Mouse (Mus musculus) ES-E14 (cell line): ENCODE measurements around the gene Hoxb3. TPM values are rescaled to one million over a fixed set of nuclear protein-coding genes. Genes with fewer than 3 reads are reported as not detected.

ENCODE experiments used
- DNase-seq: peaks from one replicate; pipeline ENCODE4 v3.0.0-alpha.2; 2013; ENCODE audit warnings: low read depth, low spot score
- H3K27ac ChIP-seq: 2 replicates; pipeline ENCODE4 v1.5.1; 2012; ENCODE audit warnings: low read depth, mild to moderate bottlenecking, low read length, moderate library complexity, mixed read lengths; ENCODE audit not compliant: poor library complexity, insufficient read depth, severe bottlenecking
- H3K36me3 ChIP-seq: 2 replicates; pipeline ENCODE4 v1.6.1; 2012; ENCODE audit warnings: mild to moderate bottlenecking, low read length, moderate library complexity, mixed read lengths; ENCODE audit not compliant: control insufficient read depth, poor library complexity, insufficient read depth, severe bottlenecking
- H3K4me1 ChIP-seq, 2 experiments: fragments of 150-350 bp in 1 of 2; sonication (generic) in 1 of 2; 2 replicates each; pipeline ENCODE4 v1.6.1; 2012; ENCODE audit warnings: low read length in 2 of 2, mild to moderate bottlenecking in 1 of 2, mixed read lengths in 1 of 2; ENCODE audit not compliant: control insufficient read depth in 2 of 2, insufficient read depth in 2 of 2, poor library complexity in 1 of 2
- H3K4me3 ChIP-seq, 2 experiments: fragments of 150-350 bp in 1 of 2; sonication (generic) in 1 of 2; 2 replicates each; pipeline ENCODE4 v1.5.1; 2012; ENCODE audit warnings: low read length in 2 of 2, low read depth in 1 of 2, mild to moderate bottlenecking in 1 of 2, mixed read lengths in 1 of 2; ENCODE audit not compliant: insufficient read depth in 1 of 2, poor library complexity in 1 of 2, severe bottlenecking in 1 of 2
- H3K9ac ChIP-seq: 2 replicates; pipeline ENCODE4 v1.6.1; 2012; ENCODE audit warnings: low read depth, mild to moderate bottlenecking, low read length, mixed read lengths; ENCODE audit not compliant: poor library complexity, insufficient read depth, severe bottlenecking
- H3K9me3 ChIP-seq: fragments of 150-350 bp; sonication (generic); 2 replicates; pipeline ENCODE4 v1.6.1; 2012; ENCODE audit warnings: low read depth, mild to moderate bottlenecking, low read length; ENCODE audit not compliant: control insufficient read depth, insufficient read depth
- CHD2 ChIP-seq: IDR thresholded peaks from 2 replicates; pipeline ENCODE4 v1.6.1; 2014; ENCODE audit warnings: mild to moderate bottlenecking, low read depth, low read length, inconsistent platforms
- HCFC1 ChIP-seq: IDR thresholded peaks from 2 replicates; pipeline ENCODE4 v1.6.1; 2012; ENCODE audit warnings: low read length, inconsistent platforms, borderline replicate concordance; ENCODE audit not compliant: insufficient read depth
- MAFK ChIP-seq: IDR thresholded peaks from 2 replicates; pipeline ENCODE4 v1.6.1; 2014; ENCODE audit warnings: mild to moderate bottlenecking, low read depth, low read length, inconsistent platforms; ENCODE audit not compliant: insufficient read depth
- ZC3H11A ChIP-seq: IDR thresholded peaks from 2 replicates; pipeline ENCODE4 v1.6.1; 2012; ENCODE audit warnings: low read depth, mild to moderate bottlenecking, inconsistent platforms, low read length, borderline replicate concordance
- ZNF384 ChIP-seq: IDR thresholded peaks from 2 replicates; pipeline ENCODE4 v1.6.1; 2012; ENCODE audit warnings: low read depth, low read length, inconsistent platforms
- in situ Hi-C, 2 experiments: fragments of 600-800 bp; cut with MboI; formaldehyde crosslinking; loops; one replicate each; pipeline ENCODE4 v1.15.1; 2025; ENCODE audit warnings: low sequenced_read_pairs in 2 of 2, inconsistent platforms in 1 of 2; ENCODE audit not compliant: unreplicated experiment in 2 of 2
- total RNA-seq: library from RNA; depleted of rRNA; stranded (reverse); fragments of 300-350 nt; gene quantifications from 2 replicates; pipeline ENCODE4 v1.2.3, GENCODE M21; 2012

The Hoxb3 gene
- total RNA-seq, 1 experiment = 0.54 TPM

DNA sequence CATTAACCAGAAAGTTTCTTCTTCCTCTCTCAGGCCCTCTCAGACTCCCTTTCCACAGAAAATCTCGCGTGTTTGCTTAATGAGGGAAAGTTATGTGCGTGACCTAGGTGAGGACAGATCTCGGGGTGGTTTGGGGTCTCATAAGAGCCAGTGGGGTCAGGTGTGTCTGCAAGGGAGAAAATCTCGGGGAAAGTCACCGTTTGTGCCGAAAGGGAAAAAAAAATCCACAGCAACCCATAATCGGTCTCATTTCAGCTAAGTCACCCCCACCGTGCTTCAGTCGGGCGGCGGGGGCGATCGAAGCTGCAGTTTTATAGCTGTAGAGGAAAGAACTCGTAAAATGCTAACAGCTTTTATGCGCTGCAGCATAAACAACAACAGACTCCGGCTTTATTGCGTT lies 41.7 kb upstream of the Hoxb3 start:
- Histone ChIP-seq H3K4me1 (peaks cover 0 to 9% of the 10 kb centered on the region in 2 experiments; a peak in 1 of 4 replicates), H3K4me3 (no peak overlapping the region), H3K9ac (no peak overlapping the region), H3K36me3 (no peaks in the 10 kb centered on the region), H3K27ac (no peak overlapping the region), H3K9me3 (no peaks in the 10 kb centered on the region)
- DNase-seq = no peak
- in situ Hi-C loops = loop anchor here (5.0 to 25.0 kb wide), 3 partner anchors 46 to 581 kb away; no protein-coding TSS in a partner anchor
- no peak for TF ChIP-seq ZNF384
- no peak for TF ChIP-seq CHD2
- TF ChIP-seq HCFC1 = no peak
- no peak for TF ChIP-seq MAFK
- TF ChIP-seq ZC3H11A = no peak

DNA sequence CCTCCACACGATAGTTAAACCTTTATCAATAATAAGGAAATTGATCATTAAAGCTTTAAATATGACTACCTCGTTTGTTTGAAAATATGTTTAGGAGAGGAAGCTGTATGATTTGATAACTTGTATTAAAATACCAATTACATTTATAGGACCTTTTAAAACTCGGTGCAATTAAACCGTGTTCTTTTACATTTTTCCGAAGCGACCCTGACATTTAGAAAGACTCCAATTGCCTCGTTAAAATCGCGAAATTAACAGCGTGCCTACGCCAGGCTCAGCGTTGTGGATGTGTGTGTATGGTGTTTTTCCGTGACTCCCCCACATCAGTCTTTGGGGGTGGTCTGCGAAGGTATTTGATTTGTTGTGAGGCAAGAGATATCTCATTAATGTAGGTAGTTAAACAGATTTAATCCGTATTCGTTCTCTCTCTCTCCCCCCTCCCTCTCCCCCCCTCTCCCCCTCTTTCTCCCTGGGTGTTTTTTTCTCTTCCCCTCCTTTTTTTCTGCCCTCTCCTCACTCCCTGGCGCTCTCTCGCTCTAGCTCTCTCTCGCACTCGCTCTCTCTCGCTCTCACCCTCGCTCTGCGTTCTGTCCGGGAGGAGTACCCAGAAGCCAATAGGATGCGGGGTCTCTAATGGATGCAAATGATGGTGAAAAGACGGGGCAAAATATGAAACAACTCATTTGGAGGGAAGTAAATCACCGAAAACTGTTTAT lies 41.1 kb upstream of the Hoxb3 start, which contains the start of gene Hoxb8:
Gene Hoxb8 (plus strand): TSS at position 51 of the 716 bp plus-strand sequence.
- Histone ChIP-seq H3K27ac (no peak within 1 kb of the TSS), H3K9me3 (no peaks in the 10 kb centered on the region), H3K9ac (no peak within 1 kb of the TSS), H3K4me1 (peaks cover 0 to 9% of the 10 kb centered on the region in 2 experiments; a peak in 1 of 4 replicates), H3K4me3 (no peak within 1 kb of the TSS), H3K36me3 (no peaks in the 10 kb centered on the region)
- in situ Hi-C loops = loop anchor here (5.0 to 25.0 kb wide), 3 partner anchors 45 to 580 kb away; no protein-coding TSS in a partner anchor
- peak; percentile 26 for DNase-seq
- TF ChIP-seq HCFC1 (no peak), MAFK (no peak), ZC3H11A (no peak), CHD2 (no peak), ZNF384 (no peak)

DNA sequence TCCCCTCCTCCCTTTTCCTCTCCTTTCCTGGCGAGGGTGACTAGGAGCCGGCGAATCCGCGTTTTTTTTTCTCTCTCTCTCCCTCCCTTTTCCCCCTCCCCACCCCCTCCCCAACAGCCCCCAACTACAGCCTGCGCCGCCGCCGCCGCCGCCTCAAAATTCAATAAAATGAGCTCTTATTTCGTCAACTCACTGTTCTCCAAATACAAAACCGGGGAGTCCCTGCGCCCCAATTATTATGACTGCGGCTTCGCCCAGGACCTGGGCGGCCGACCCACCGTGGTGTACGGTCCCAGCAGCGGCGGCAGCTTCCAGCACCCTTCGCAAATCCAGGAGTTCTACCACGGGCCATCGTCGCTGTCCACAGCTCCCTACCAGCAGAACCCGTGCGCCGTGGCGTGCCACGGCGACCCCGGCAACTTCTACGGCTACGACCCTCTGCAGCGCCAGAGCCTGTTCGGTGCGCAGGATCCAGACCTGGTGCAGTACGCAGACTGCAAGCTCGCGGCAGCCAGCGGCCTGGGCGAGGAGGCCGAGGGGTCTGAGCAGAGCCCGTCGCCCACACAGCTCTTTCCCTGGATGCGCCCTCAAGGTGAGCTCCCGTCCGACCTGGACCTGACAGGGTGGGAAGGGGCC lies 40.2 kb upstream of the Hoxb3 start:
- peak; percentile 39 for DNase-seq
- peak overlapping the region in 1 of 2 experiments; percentile 2; a peak in 1 of 4 replicates for H3K4me3 ChIP-seq
- in situ Hi-C loops = loop anchor here (5.0 to 25.0 kb wide), 3 partner anchors 44 to 579 kb away; no protein-coding TSS in a partner anchor
- H3K36me3 ChIP-seq = no peaks in the 10 kb centered on the region
- no peaks in the 10 kb centered on the region for H3K9me3 ChIP-seq
- no peak overlapping the region for H3K9ac ChIP-seq
- TF ChIP-seq ZC3H11A = no peak
- TF ChIP-seq HCFC1 = 0 out of 2 replicates have a peak, but pooled peaks have one; percentile 36
- H3K4me1 ChIP-seq = peaks cover 0 to 9% of the 10 kb centered on the region in 2 experiments; a peak in 1 of 4 replicates
- H3K27ac ChIP-seq = no peak overlapping the region

DNA sequence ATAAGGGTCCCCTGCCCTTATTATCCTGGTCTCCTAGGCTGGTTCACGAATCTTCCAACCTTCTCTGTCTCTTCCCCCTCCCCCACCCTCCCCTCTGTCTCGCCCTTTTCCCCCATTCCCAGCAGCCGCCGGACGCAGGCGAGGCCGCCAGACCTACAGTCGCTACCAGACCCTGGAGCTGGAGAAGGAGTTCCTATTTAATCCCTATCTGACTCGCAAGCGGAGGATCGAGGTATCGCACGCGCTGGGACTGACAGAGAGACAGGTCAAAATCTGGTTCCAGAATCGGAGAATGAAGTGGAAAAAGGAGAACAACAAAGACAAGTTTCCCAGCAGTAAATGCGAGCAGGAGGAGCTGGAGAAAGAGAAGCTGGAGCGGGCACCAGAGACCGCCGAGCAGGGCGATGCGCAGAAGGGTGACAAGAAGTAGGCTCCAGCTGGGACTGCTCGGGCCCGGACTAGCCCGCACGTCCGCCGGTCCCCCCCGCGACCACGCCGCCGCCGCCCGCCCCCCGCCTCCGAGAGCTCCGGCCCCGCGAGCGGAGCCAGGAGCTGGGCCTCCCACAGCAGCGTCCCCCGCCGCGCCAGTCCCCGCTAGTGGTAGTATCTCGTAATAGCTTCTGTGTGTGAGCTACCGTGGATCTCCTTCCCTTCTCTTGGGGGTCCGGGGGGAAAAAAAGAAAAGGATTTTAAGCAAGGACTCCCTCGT lies 38.9 kb upstream of the Hoxb3 start:
- Histone ChIP-seq H3K9me3 (no peaks in the 10 kb centered on the region), H3K4me1 (peaks cover 0 to 9% of the 10 kb centered on the region in 2 experiments; a peak in 1 of 4 replicates), H3K9ac (no peak overlapping the region), H3K27ac (no peak overlapping the region), H3K36me3 (no peaks in the 10 kb centered on the region), H3K4me3 (peak overlapping the region in 1 of 2 experiments; percentile 17; a peak in 1 of 4 replicates)
- in situ Hi-C loops = loop anchor here (5.0 to 25.0 kb wide), 3 partner anchors 43 to 578 kb away; no protein-coding TSS in a partner anchor
- no peak for DNase-seq
- TF ChIP-seq ZNF384 = no peak
- no peak for TF ChIP-seq HCFC1
- TF ChIP-seq MAFK = no peak
